Mouse (Mus musculus): Measurements from ENCODE around the gene S100a13.

The S100a13 gene

GRCm38 (mm10) chr3:90560008-90560628 is 45.9 kb downstream of the S100a13 start, which contains the start of gene S100a3:
TSS of gene S100a3 (plus strand) at chr3:90560578.
- DNase-seq = no peak
